Mouse (Mus musculus): Measurements from ENCODE around the gene Sod1.

The Sod1 gene

GRCm38 (mm10) chr16:90220026-90220891 is at the start of gene Sod1:
Sod1 (plus strand) TSS chr16:90220754.
- peak; percentile 98 to 99 for DNase-seq (ENCODE audit: low spot score in 2 of 2)

GRCm38 (mm10) chr16:90171416-90171815 is 49.1 kb upstream of the Sod1 start:
- no peak for DNase-seq (ENCODE audit: low spot score in 2 of 2)

- DNase-seq (ENCODE audit: low spot score in 2 of 2), result no peak
Observed at GRCm38 (mm10) chr16:90176472-90176871, 44.1 kb upstream of the Sod1 start.

- DNase-seq (ENCODE audit: low spot score in 2 of 2), result peak in 1 of 2 experiments; percentile 39
Observed at GRCm38 (mm10) chr16:90177425-90177824, 43.1 kb upstream of the Sod1 start.

GRCm38 (mm10) chr16:90178404-90178803 is 42.1 kb upstream of the Sod1 start:
- no peak for DNase-seq (ENCODE audit: low spot score in 2 of 2)

GRCm38 (mm10) chr16:90179892-90180291 is 40.7 kb upstream of the Sod1 start:
- no peak for DNase-seq (ENCODE audit: low spot score in 2 of 2)

GRCm38 (mm10) chr16:90180975-90181374 is 39.6 kb upstream of the Sod1 start:
- no peak for DNase-seq (ENCODE audit: low spot score in 2 of 2)

GRCm38 (mm10) chr16:90181673-90182072 is 38.9 kb upstream of the Sod1 start:
- no peak for DNase-seq (ENCODE audit: low spot score in 2 of 2)

GRCm38 (mm10) chr16:90184135-90184534 is 36.4 kb upstream of the Sod1 start:
- DNase-seq (ENCODE audit: low spot score in 2 of 2), result no peak

- peak; percentile 57 to 86 for DNase-seq (ENCODE audit: low spot score in 2 of 2)
Observed at GRCm38 (mm10) chr16:90185928-90186588, 34.5 kb upstream of the Sod1 start.

GRCm38 (mm10) chr16:90187453-90187852 is 33.1 kb upstream of the Sod1 start:
- peak in 1 of 2 experiments; percentile 45 for DNase-seq (ENCODE audit: low spot score in 2 of 2)

GRCm38 (mm10) chr16:90191289-90191688 is 29.3 kb upstream of the Sod1 start:
- no peak for DNase-seq (ENCODE audit: low spot score in 2 of 2)

- no peak for DNase-seq (ENCODE audit: low spot score in 2 of 2)
Observed at GRCm38 (mm10) chr16:90193719-90194118, 26.8 kb upstream of the Sod1 start.

GRCm38 (mm10) chr16:90196688-90197240 is 23.8 kb upstream of the Sod1 start:
- no peak for DNase-seq (ENCODE audit: low spot score in 2 of 2)

- peak; percentile 80 to 86 for DNase-seq (ENCODE audit: low spot score in 2 of 2)
Observed at GRCm38 (mm10) chr16:90197337-90197973, 23.1 kb upstream of the Sod1 start.

GRCm38 (mm10) chr16:90198626-90199025 is 21.9 kb upstream of the Sod1 start:
- DNase-seq (ENCODE audit: low spot score in 2 of 2), result no peak

- DNase-seq (ENCODE audit: low spot score in 2 of 2), result no peak
Observed at GRCm38 (mm10) chr16:90199174-90199573, 21.4 kb upstream of the Sod1 start.

GRCm38 (mm10) chr16:90202140-90202539 is 18.4 kb upstream of the Sod1 start:
- no peak for DNase-seq (ENCODE audit: low spot score in 2 of 2)

GRCm38 (mm10) chr16:90203226-90203962 is 17.2 kb upstream of the Sod1 start:
- no peak for DNase-seq (ENCODE audit: low spot score in 2 of 2)

- DNase-seq (ENCODE audit: low spot score in 2 of 2), result no peak
Observed at GRCm38 (mm10) chr16:90204868-90205267, 15.7 kb upstream of the Sod1 start.

GRCm38 (mm10) chr16:90208996-90209395 is 11.6 kb upstream of the Sod1 start:
- DNase-seq (ENCODE audit: low spot score in 2 of 2), result no peak
